Mouse (Mus musculus) kidney, embryonic 15.5 days (tissue): ENCODE measurements around the gene Jund. TPM values are rescaled to one million over a fixed set of nuclear protein-coding genes. Genes with fewer than 3 reads are reported as not detected.

Experiments
- polyA plus RNA-seq: library from polyadenylated mRNA; unstranded; fragments of >200 nt; fragmentation: Nextera tagmentation; extraction: Ambion mirVana; gene quantifications from 2 replicates; pipeline ENCODE4 v1.2.1, GENCODE M21; 2015

Jund gene
- polyA plus RNA-seq, 1 experiment from 2014 or later, result 68.1 TPM

Other genes starting within 250 kb of the Jund start
- gene Klhl26, start 222.0 kb upstream of the Jund start, polyA plus RNA-seq, result 20.0 and 23.5 TPM in 2 replicates
- gene Tmem59l, start 211.6 kb upstream of the Jund start, polyA plus RNA-seq, result 5.9 and 6.0 TPM in 2 replicates
- gene Crlf1, start 205.8 kb upstream of the Jund start, polyA plus RNA-seq, result 21.1 and 24.1 TPM in 2 replicates
- gene Rex1bd, start 192.2 kb upstream of the Jund start, polyA plus RNA-seq, result 128 and 133 TPM in 2 replicates
- 954 and 1,022 TPM in 2 replicates for gene Uba52, start 188.1 kb upstream of the Jund start, polyA plus RNA-seq
- 295 and 322 TPM in 2 replicates for gene Fkbp8, start 171.2 kb upstream of the Jund start, polyA plus RNA-seq
- gene Kxd1, start 171.0 kb upstream of the Jund start, polyA plus RNA-seq, result 58.5 and 64.5 TPM in 2 replicates
- 20.3 and 23.8 TPM in 2 replicates for gene Ell, start 159.5 kb upstream of the Jund start, polyA plus RNA-seq
- gene Isyna1, start 104.6 kb upstream of the Jund start, polyA plus RNA-seq, result 180 and 198 TPM in 2 replicates
- gene Ssbp4, start 90.1 kb upstream of the Jund start, polyA plus RNA-seq, result 135 and 145 TPM in 2 replicates
- gene Lrrc25, start 82.8 kb upstream of the Jund start, polyA plus RNA-seq, result 2.5 TPM in 2 replicates
- gene Gdf15, start 66.5 kb upstream of the Jund start, polyA plus RNA-seq, result 0.46 and 0.77 TPM in 2 replicates
- 65.5 and 75.3 TPM in 2 replicates for gene Pgpep1, start 38.6 kb upstream of the Jund start, polyA plus RNA-seq
- 291 and 295 TPM in 2 replicates for gene Lsm4, start 25.7 kb upstream of the Jund start, polyA plus RNA-seq
- 0.03 and 0.09 TPM in 2 replicates for gene Iqcn, start 4.5 kb downstream of the Jund start, polyA plus RNA-seq
- gene Gm3336, start 19.6 kb downstream of the Jund start, polyA plus RNA-seq, result 0.55 and 0.83 TPM in 2 replicates
- gene Pde4c, start 24.8 kb downstream of the Jund start, polyA plus RNA-seq, result 7.6 and 9.4 TPM in 2 replicates
- gene Rab3a, start 55.7 kb downstream of the Jund start, polyA plus RNA-seq, result 15.5 and 18.6 TPM in 2 replicates
- 46.1 and 48.1 TPM in 2 replicates for gene Mpv17l2, start 62.0 kb downstream of the Jund start, polyA plus RNA-seq
- gene Pik3r2, start 77.8 kb downstream of the Jund start, polyA plus RNA-seq, result 58.0 and 66.9 TPM in 2 replicates
- 12.9 and 18.1 TPM in 2 replicates for gene Mast3, start 106.1 kb downstream of the Jund start, polyA plus RNA-seq
- gene Il12rb1, start 109.5 kb downstream of the Jund start, polyA plus RNA-seq, result 0.09 and 0.12 TPM in 2 replicates
- gene Arrdc2, start 140.8 kb downstream of the Jund start, polyA plus RNA-seq, result 5.0 and 6.5 TPM in 2 replicates
- 2.6 and 2.9 TPM in 2 replicates for gene Kcnn1, start 164.3 kb downstream of the Jund start, polyA plus RNA-seq
- 115 and 123 TPM in 2 replicates for gene Ccdc124, start 175.0 kb downstream of the Jund start, polyA plus RNA-seq
- 0.06 and 0.25 TPM in 2 replicates for gene Slc5a5, start 193.8 kb downstream of the Jund start, polyA plus RNA-seq
- 4,326 and 4,329 TPM in 2 replicates for gene Rpl18a, start 198.5 kb downstream of the Jund start, polyA plus RNA-seq
- gene Map1s, start 207.0 kb downstream of the Jund start, polyA plus RNA-seq, result 49.7 and 58.9 TPM in 2 replicates